Mouse (Mus musculus) heart, postnatal 0 days (tissue): Measurements from ENCODE around the gene Rpl3.

ENCODE experiments used
- CTCF ChIP-seq: IDR thresholded peaks from 2 replicates; pipeline ENCODE4 v1.5.1; 2016; ENCODE audit warnings: antibody characterized with exemption, control low read depth, low read depth
- EP300 ChIP-seq: IDR thresholded peaks from 2 replicates; pipeline ENCODE4 v1.6.1; 2016; ENCODE audit warnings: antibody characterized with exemption, low read depth

GRCm38 (mm10) chr15:80051782-80052181 lies 39.9 kb downstream of the Rpl3 start:
- TF ChIP-seq CTCF = no peak
- TF ChIP-seq EP300 = no peak; the same call in 1 of the 2 replicates
